Mouse (Mus musculus) bone marrow, adult 2 months (tissue): ENCODE data around the gene Olfr145.

ENCODE experiments used
- CTCF ChIP-seq: fragments of 200-500 bp; IDR thresholded peaks from 2 replicates; pipeline ENCODE4 v1.5.1; 2011; ENCODE audit warnings: low read length, control low read depth; ENCODE audit not compliant: control insufficient read depth, insufficient read depth
- POLR2A ChIP-seq: fragments of 200-500 bp; IDR thresholded peaks from 2 replicates; pipeline ENCODE4 v1.6.1; 2011; ENCODE audit warnings: low read depth, mild to moderate bottlenecking, control low read depth, low read length, borderline replicate concordance; ENCODE audit not compliant: control insufficient read depth

GRCm38 (mm10) chr9:37870246-37870645 lies 26.3 kb upstream of the Olfr145 start:
- no peak for TF ChIP-seq POLR2A
- TF ChIP-seq CTCF, result no peak
